Mouse (Mus musculus): ENCODE measurements around the gene Polr1b. TPM values are rescaled to one million over a fixed set of nuclear protein-coding genes. Genes with fewer than 3 reads are reported as not detected.

Polr1b gene
- polyA plus RNA-seq, 1 experiment: 15.9 TPM

GRCm38 (mm10) chr2:129112924-129113323 is 12.1 kb downstream of the Polr1b start:
- DNase-seq (ENCODE audit: low read depth, low spot score): no peak
- 90% methylated on average over 5 of the region's 5 CpGs for WGBS

GRCm38 (mm10) chr2:129115706-129116367 is 15.0 kb downstream of the Polr1b start:
- 93% methylated on average over 9 of the region's 9 CpGs for WGBS
- no peak for DNase-seq (ENCODE audit: low read depth, low spot score)

DNA sequence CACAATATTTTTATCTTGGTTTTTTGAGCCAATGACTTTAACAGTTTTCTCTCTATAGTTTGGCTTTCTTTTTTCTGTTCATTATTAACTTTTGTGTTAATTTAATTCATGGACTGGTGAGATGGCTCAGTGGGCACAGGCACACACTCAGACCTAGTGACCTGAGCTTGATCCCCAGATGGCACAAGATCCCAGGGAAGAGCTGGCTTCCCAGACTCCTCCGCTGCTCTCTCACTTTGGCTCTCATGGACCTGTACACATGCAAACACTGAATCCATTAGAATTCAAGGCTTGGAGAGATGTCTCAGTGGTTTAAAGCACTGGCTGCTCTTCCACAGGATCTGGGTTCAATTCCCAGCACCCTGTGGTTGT is 15.6 kb downstream of the Polr1b start:
- no peak for DNase-seq (ENCODE audit: low read depth, low spot score)
- 100% methylated on average over 1 of the region's 1 CpGs for WGBS

DNA sequence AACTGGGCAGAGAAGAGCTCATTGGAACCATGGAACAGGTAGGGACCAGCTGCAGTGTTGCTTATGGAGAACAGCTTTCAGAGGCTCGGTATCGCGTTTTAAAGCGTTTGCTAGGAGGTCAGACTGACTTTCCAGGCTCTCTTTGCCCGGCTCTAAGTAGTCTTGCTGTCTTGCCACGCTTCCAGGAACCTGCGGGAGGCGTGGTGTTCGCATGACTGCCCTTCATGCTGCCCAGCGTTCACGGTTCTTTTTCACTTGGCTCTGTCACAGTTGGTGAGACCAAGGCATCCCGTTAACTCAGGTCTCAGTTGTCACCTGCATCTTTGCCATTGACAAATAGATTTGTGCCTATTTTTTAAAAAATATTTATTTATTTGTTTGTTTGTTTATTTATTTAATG is 17.3 kb downstream of the Polr1b start:
- 97% methylated on average over 12 of the region's 12 CpGs for WGBS
- no peak for DNase-seq (ENCODE audit: low read depth, low spot score)

DNA sequence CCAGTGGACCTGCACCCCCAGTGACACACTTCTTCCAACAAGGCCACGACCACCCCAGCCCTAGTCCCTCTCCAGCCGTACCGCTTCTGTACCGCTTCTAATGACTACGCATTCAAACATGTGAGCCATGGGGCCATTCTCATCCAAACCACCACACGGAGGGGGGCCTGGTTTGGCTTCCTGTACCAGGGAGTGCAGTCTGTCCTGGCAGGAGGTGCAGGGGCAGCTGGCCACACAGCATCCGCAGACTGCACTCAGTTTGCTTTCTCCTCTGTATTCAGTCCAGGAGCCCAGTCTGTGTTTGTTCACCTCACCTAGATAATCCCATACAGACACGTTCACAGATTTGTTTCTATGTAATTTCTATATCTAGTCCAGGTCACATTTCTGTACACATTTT is 21.2 kb downstream of the Polr1b start:
- DNase-seq (ENCODE audit: low read depth, low spot score): no peak
- 96% methylated on average over 8 of the region's 8 CpGs for WGBS

DNA sequence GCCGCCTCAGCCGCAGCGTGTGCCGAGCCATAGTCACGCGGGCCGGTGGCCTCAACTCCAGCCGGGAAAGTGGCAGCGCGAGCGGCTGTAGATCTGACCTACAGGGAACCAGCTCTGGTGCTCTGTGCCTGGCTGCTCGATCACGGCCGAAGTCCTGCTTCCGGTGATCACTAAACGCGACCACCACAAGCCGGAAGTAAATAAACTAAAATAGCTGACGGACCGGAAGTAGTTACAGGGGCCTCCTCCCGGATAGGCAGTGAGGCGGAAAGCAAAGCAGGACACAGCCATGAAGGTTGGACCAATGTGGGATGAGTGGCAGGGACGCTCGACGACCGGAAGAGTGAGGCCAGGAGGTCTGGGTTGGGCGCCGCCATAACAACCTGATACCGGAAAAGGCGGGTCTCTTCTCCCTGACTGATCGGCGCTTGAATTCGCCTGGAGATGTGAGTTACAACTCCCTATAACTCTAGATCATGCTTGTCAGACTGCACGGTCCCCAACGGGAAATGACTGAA is 28.7 kb downstream of the Polr1b start, which contains the start of gene Chchd5:
TSS of gene Chchd5 (plus strand) at position 289 of the 518 bp plus-strand sequence.
- DNase-seq (ENCODE audit: low read depth, low spot score): peak; percentile 86
- WGBS: under 1% methylated on average over 35 of the region's 35 CpGs

DNA sequence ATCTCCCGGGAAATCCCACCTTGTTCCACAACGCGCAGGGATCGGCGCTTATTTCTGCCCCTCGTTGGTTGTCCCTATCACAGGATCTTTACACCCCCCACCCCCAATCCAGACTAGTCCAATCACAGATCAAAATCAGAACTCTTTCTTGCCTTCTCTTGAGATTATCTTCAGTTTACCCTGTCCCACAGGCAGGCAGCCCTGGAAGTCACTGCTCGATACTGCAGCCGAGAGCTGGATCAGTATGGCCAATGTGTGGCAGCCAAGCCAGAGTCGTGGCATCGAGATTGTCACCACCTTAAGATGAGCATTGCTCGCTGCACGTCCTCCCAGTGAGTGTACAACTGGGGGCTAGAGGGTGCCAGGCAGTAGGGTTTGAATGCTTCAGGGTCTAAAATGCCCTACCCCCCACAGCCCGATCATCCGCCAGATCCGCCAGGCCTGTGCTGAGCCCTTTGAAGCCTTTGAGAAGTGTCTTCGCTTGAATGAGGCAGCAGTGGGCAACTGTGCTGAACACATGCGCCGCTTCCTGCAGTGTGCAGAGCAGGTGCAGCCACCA is 29.3 kb downstream of the Polr1b start:
- 33% methylated on average over 18 of the region's 18 CpGs for WGBS
- peak; percentile 10 for DNase-seq (ENCODE audit: low read depth, low spot score)

DNA sequence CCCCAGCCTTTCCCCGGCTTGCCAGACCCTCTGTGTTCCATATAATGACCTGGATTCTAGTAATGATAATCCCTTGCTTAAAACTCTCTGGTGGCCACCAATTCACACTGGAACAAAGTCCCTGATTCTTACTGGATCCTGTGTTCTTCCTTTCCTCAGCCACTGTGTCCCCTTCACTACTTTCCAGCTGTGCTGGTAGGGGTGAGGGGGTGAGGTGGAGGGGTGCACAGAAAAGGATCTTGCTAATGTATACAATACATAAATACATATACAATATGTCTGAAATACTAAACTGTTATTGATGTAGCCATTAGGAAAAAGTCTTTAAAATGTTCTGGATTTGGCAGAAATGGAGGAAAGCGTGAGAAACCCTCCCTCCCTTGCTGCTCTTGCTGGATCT is 30.0 kb downstream of the Polr1b start:
- 95% methylated on average over 2 of the region's 2 CpGs for WGBS
- no peak for DNase-seq (ENCODE audit: low read depth, low spot score)

DNA sequence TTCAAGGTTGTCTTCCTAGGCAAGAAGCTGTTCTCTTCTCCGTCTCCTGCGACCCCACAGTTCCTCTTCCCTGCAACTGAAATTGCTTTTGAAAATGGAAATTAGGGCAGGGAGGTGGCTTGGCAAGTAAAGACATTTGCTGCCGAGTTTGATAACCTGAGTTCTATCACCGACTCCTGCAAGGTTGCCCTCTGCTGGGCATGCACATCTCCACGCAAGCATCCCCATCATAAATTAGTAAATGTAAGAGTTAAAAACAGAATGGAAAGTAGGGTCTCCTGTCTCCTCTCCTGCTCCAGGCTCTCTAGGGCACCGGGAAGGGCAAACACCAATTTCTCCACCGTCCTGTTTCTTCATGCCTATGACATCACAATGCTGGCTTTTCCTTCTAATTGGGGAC is 31.4 kb downstream of the Polr1b start:
- 97% methylated on average over 7 of the region's 7 CpGs for WGBS
- DNase-seq (ENCODE audit: low read depth, low spot score): no peak

DNA sequence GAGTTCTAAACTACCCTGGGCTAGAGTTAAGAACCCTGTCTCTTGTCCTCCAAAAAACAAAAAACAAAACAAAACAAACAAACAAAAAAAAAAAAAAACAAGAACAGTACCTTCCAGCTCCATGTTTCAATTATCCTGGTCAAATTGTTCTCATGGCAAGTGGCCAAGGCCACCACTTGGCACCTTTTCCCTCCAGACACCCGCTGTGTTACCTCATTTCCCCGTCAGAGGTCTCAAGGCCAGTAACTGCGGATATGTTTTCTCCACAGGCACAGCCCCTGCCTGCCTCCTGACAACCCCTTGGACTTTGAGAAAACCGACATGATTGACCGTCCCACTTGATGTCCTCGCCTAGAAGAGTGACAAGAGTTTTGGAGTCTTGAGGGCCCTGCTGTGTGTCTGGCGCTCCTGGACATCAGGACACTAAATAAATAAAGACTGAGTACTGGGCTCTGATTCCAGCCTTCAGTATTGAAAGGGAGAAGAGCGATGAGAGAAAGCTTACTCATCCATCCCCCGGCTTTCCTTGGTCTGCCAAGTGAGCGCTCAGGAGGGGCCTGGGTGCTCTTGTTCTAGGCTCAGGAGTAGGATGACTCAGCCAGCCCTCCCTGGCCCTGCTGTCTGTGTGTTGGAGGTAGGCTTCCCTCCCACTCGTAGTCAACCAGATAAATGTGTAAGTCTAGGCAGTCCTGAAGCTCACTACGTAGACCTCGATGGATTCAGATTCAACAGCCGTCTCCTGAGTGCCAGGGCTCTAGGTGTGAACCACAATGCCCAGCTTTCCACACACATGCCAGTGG is 32.4 kb downstream of the Polr1b start:
- DNase-seq (ENCODE audit: low read depth, low spot score): no peak
- WGBS: 95% methylated on average over 14 of the region's 14 CpGs

GRCm38 (mm10) chr2:129139906-129140305 is 39.1 kb downstream of the Polr1b start:
- 87% methylated on average over 10 of the region's 10 CpGs for WGBS
- DNase-seq (ENCODE audit: low read depth, low spot score): no peak

DNA sequence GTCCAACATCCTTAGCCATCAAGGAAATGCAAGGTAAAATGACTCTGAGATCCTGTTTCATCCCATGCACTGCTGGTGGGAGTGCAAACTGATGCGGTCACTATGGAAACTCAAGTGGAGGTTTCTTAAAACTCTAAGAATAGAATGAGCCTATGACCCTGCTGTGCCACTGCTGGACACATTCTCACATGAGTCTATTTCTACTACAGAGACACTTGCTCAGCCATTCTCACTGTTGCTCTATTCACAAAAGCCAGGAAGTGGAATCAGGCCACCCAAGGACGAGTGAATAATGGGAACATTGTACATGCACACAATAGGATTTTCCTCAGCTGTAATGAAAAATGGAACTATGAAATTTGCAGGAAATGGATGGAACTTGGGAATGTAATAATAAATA is 48.0 kb downstream of the Polr1b start:
- no peak for DNase-seq (ENCODE audit: low read depth, low spot score)
- 61% methylated on average over 2 of the region's 2 CpGs for WGBS

DNA sequence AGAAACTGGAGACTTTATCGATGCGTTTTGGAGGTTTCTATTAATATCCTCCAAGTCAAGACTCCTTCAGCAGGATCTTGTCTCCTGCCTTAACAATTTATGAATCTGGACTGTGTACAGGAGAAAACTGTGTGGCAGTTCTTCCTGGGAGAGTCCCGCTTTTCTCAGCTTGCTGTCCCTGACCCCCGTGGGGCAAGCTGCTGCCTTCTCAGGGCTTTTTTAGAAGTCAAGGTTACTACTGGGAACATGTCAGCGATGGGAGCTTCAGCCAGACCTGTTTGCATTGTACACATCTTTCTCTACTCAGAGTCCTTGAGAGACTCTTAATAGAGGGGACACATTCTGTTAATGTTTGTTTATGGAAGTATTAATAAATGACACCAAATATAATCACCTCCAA is 49.6 kb downstream of the Polr1b start:
- 71% methylated on average over 5 of the region's 5 CpGs for WGBS
- DNase-seq (ENCODE audit: low read depth, low spot score): no peak

GRCm38 (mm10) chr2:129151111-129151510 is 50.3 kb downstream of the Polr1b start:
- DNase-seq (ENCODE audit: low read depth, low spot score): no peak
- 66% methylated on average over 9 of the region's 9 CpGs for WGBS

DNA sequence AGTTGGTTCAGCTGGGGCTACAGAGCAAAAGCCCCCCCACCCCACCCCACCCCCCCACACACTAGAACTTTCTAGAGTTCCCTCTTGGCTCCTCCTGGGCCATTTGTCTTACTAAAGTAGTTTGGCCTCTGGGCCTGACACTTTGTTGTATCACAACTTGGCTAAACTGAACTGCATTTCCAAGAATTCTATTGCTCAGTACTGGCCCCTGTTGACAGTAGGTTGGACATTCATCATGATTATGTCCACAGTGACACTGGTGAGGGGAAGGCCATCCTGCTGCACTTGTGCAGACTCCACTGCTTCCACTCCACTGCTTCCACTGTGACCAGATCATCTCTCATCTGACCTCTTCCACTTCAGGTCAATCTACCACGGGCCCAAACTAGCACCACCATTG is 52.0 kb downstream of the Polr1b start:
- no peak for DNase-seq (ENCODE audit: low read depth, low spot score)
- WGBS: 70% methylated on average over 1 of the region's 1 CpGs

GRCm38 (mm10) chr2:129164815-129165214 is 64.0 kb downstream of the Polr1b start:
- WGBS: 64% methylated on average over 5 of the region's 5 CpGs
- no peak for DNase-seq (ENCODE audit: low read depth, low spot score)

GRCm38 (mm10) chr2:129166466-129167463 is 66.0 kb downstream of the Polr1b start:
- no peak for DNase-seq (ENCODE audit: low read depth, low spot score)
- 67% methylated on average over 10 of the region's 10 CpGs for WGBS

GRCm38 (mm10) chr2:129173386-129173785 is 72.6 kb downstream of the Polr1b start:
- WGBS: 60% methylated on average over 10 of the region's 10 CpGs

DNA sequence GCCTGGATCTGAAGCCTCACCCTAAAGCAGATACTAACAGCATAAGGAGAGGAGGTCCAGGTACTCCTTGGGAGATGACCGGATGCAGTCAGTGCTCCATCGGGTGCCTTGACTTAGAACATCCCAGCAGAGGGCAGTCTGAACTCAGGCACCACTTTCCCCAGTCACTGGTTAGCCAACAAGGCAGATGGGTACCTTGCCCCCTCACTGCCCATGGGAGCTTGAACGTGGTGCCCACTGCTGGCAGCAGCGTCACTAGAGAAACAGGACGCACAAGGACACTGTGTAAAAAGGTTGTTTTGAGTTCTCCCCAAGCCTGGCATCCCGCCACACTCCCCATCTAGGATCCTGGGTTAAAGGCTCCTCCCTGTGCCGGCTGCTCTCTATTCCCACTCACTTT is 73.7 kb downstream of the Polr1b start:
- DNase-seq (ENCODE audit: low read depth, low spot score): no peak
- WGBS: 11% methylated on average over 7 of the region's 7 CpGs

More at GRCm38 (mm10) chr2:129173386-129173785, 72.6 kb downstream of the Polr1b start:
- no peak for DNase-seq (ENCODE audit: low read depth, low spot score)
